Mouse (Mus musculus) heart, embryonic 12.5 days (tissue): ENCODE data around the gene Pgbd5. TPM values are rescaled to one million over a fixed set of nuclear protein-coding genes. Genes with fewer than 3 reads are reported as not detected.

Experiments used
- ATAC-seq: fragments of 200-750 bp; cut with Nextera tagmentation; 2 replicates; pipeline ENCODE4 v1.8.0; 2017; ENCODE audit warnings: moderate TSS enrichment, moderate library complexity; ENCODE audit not compliant: insufficient number of reproducible peaks, low FRiP score
- H3K27ac ChIP-seq: fragments of 300-500 bp; sonication (generic); 2 replicates; pipeline ENCODE4 v1.5.1; 2016; ENCODE audit warnings: mild to moderate bottlenecking, moderate library complexity; ENCODE audit not compliant: poor library complexity, severe bottlenecking
- H3K27me3 ChIP-seq: fragments of 300-500 bp; sonication (generic); replicated peaks from 2 replicates; pipeline ENCODE4 v1.6.1; 2016; ENCODE audit warnings: mild to moderate bottlenecking, moderate library complexity
- H3K36me3 ChIP-seq: fragments of 300-500 bp; sonication (generic); 2 replicates; pipeline ENCODE4 v1.6.1; 2016; ENCODE audit warnings: mild to moderate bottlenecking, moderate library complexity
- H3K4me1 ChIP-seq: fragments of 300-500 bp; sonication (generic); replicated peaks from 2 replicates; pipeline ENCODE4 v1.6.1; 2016; ENCODE audit warnings: mild to moderate bottlenecking
- H3K4me2 ChIP-seq: fragments of 300-500 bp; sonication (generic); 2 replicates; pipeline ENCODE4 v1.6.1; 2016; ENCODE audit warnings: mild to moderate bottlenecking, moderate library complexity
- H3K4me3 ChIP-seq: fragments of 300-500 bp; sonication (generic); 2 replicates; pipeline ENCODE4 v1.5.1; 2016; ENCODE audit warnings: mild to moderate bottlenecking
- H3K9ac ChIP-seq: fragments of 300-500 bp; sonication (generic); 2 replicates; pipeline ENCODE4 v1.6.1; 2016; ENCODE audit warnings: mild to moderate bottlenecking, moderate library complexity
- H3K9me3 ChIP-seq: fragments of 300-500 bp; sonication (generic); replicated peaks from 2 replicates; pipeline ENCODE4 v1.6.1; 2016; ENCODE audit warnings: mild to moderate bottlenecking, moderate library complexity
- WGBS: fragments of 180-500 bp; shearing (Covaris S2); methylation state at CpG from one replicate; pipeline ENCODE4 v1.1.7; 2016; 5-methylcytosine and 5-hydroxymethylcytosine counted together
- polyA plus RNA-seq: library from polyadenylated mRNA; unstranded; fragments of >200 nt; fragmentation: Nextera tagmentation; extraction: Ambion mirVana; gene quantifications from 2 replicates; pipeline ENCODE4 v1.2.1, GENCODE M21; 2016

Gene Pgbd5
- polyA plus RNA-seq, 1 experiment from 2014 or later = 2.5 TPM

DNA sequence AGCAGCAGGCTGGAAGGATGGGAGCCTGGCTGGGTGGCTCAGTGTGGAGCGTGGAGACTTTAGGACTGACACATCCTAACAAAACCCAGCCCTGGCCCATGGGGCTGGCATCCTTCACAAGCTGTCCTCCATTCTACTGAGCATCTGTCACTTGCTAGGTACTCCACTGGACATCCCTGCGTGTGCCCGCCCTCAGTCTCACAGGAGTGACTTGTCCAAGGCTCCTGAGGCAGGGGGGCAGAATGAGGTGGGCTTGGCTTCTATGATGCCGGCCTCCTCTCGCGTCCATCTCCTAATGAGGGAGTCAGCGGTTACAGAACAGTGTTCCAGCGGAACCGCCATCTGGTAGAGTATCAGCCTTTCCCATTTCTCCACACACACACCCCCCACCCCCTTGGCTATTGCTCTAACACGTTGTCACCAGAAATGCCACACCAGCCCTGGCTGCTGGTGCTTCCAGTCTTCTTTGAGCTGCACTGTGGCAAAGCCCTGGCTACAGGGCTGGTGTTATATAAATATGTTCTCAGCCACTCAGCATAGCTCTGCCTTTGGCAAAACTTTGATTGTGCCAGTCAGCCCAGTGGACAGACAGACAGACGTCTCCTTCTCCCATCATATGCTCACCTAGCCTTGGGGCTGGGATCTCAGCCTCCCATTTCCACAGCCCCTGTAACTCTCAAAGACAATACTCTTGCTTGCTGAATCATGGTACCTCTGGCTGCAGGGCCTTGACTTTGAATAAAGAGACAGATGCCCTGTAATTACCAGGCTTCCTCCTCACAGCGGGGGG is 34.8 kb downstream of the Pgbd5 start:
- Histone ChIP-seq H3K9ac (no peak overlapping the region), H3K4me1 (peaks cover 19% of the 10 kb centered on the region), H3K4me3 (no peak overlapping the region), H3K27me3 (no peaks in the 10 kb centered on the region), H3K9me3 (no peaks in the 10 kb centered on the region), H3K4me2 (no peak overlapping the region), H3K27ac (no peak overlapping the region), H3K36me3 (no peaks in the 10 kb centered on the region)
- WGBS = 69% methylated on average over 11 of the region's 12 CpGs
- no peak for ATAC-seq

DNA sequence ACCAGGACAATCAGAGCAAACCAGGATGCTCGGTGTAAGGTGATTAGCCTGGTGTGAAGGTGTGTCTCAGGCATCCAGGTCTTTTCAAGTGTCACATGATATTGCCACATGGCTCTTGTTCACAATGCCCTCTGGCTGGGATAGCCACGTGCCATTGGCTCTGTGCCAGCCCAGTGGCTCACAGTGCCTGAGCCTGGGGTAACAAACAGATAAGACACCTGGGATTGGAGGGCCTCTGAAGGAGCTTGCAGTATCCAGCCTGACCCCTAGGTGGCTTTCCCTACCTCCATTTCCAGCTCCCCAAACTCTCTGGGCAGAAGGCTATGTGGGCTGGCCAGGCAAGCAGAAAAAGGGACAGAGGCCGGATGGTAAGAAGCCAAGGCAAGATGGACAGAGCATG is 35.6 kb downstream of the Pgbd5 start:
- Histone ChIP-seq H3K4me3 (no peak overlapping the region), H3K27ac (no peak overlapping the region), H3K27me3 (no peaks in the 10 kb centered on the region), H3K4me1 (peaks cover 27% of the 10 kb centered on the region), H3K36me3 (no peaks in the 10 kb centered on the region), H3K4me2 (no peak overlapping the region), H3K9ac (no peak overlapping the region), H3K9me3 (no peaks in the 10 kb centered on the region)
- no peak for ATAC-seq
- 37% methylated on average over 3 of the region's 3 CpGs for WGBS

DNA sequence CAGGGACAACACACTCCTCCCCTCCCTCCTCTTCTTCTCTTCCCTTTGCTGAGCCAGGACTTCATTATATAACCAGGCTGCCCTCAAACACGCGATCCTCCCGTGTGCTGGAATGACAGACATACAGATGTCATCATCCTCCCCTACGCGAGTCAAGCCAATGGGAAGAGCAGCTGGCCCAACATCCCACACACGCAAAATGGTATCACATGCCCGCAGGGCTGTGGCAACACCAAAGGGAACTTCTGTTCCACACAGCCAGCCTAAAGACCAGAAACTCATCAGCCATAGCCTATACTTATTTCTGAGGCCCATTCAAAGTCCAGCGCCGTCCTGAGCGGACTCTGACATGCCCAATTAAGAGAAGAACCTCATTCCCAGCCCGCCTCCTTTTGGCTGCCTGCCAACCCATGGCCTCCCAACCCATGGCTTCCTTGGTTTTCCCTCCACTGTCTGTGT is 40.0 kb downstream of the Pgbd5 start:
- no peak overlapping the region for H3K27ac ChIP-seq
- 73% methylated on average over 11 of the region's 11 CpGs for WGBS
- no peaks in the 10 kb centered on the region for H3K36me3 ChIP-seq
- no peak overlapping the region for H3K4me3 ChIP-seq
- H3K4me1 ChIP-seq = peaks cover 18% of the 10 kb centered on the region
- no peak for ATAC-seq
- H3K4me2 ChIP-seq = no peak overlapping the region
- H3K27me3 ChIP-seq = no peaks in the 10 kb centered on the region; the same call in 1 of the 2 replicates
- no peaks in the 10 kb centered on the region for H3K9me3 ChIP-seq
- no peak overlapping the region for H3K9ac ChIP-seq

DNA sequence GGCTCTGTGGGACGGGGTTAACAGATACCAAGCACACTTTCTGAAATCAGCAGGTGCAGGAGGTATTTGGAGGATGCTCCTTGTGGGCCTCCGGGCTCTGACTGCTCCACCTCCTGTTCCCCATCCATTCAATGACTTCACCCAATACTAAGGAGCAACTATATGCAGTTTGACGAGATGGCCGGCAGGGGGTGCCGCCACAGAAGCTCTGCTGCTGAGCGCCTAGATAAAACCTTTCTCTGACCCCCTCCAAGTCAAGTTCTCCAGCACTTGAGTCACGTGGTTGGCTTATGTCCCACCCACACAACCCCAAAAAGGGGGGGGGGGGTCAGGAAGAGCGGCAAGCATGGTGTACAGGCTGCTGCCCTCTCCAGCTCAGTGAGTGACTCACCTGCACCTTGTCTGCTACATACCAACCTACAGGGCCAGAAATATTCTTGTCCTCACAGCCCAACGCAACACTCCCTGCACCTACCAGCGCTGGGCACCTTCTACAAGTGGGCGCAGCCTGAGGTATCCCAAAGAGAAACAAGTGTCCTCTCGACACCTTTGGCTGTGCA is 40.5 kb downstream of the Pgbd5 start:
- 28% methylated on average over 12 of the region's 12 CpGs for WGBS
- Histone ChIP-seq H3K4me3 (no peak overlapping the region), H3K4me2 (no peak overlapping the region), H3K27ac (no peak overlapping the region), H3K9me3 (peaks cover 4% of the 10 kb centered on the region; the same call in 1 of the 2 replicates), H3K27me3 (no peaks in the 10 kb centered on the region; the same call in 1 of the 2 replicates), H3K36me3 (no peaks in the 10 kb centered on the region), H3K9ac (no peak overlapping the region), H3K4me1 (peaks cover 13% of the 10 kb centered on the region)
- ATAC-seq = no peak

DNA sequence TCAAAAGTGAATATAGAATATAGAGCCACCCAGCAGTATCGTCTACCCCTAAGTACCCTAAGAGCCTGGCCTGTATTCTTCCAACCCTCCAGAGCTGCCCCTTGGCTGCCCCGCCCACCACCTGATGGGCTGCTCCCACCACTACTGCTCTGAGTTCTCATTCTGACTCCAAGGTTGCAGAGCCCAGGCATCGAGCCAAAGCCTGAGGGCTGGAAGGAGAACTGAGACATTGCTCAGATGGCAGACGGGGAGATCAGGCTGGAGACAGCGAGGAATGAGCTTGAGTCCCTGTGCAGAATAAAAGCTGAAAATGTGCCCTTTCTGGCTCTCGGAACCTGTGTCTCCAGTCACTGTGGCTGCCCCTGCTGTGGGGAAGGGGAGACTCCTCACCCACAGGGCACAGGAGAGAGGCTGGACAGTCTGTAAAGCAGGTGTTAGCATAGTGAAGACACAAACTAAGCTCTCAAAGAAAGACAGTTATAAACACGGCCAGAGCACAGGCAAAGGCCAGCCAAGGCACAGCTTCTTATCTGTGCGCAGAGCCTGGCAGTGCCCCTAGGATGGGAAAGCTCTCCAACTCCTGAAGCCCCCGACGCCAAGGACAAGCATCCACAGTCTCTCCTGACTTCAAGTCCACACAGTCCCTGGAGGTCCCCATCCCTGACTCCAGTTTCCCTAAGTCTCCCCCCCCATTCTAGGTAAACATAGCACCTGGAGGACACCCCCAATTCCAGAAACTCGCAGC is 42.0 kb downstream of the Pgbd5 start:
- H3K36me3 ChIP-seq = no peaks in the 10 kb centered on the region
- H3K27me3 ChIP-seq = no peaks in the 10 kb centered on the region; the same call in 1 of the 2 replicates
- WGBS = 72% methylated on average over 11 of the region's 11 CpGs
- no peak for ATAC-seq
- H3K9ac ChIP-seq = no peak overlapping the region
- no peak overlapping the region for H3K27ac ChIP-seq
- H3K4me1 ChIP-seq = peaks cover 10% of the 10 kb centered on the region; the same call in 1 of the 2 replicates
- H3K4me3 ChIP-seq = no peak overlapping the region
- H3K4me2 ChIP-seq = no peak overlapping the region
- peaks cover 5% of the 10 kb centered on the region; the same call in 1 of the 2 replicates for H3K9me3 ChIP-seq

DNA sequence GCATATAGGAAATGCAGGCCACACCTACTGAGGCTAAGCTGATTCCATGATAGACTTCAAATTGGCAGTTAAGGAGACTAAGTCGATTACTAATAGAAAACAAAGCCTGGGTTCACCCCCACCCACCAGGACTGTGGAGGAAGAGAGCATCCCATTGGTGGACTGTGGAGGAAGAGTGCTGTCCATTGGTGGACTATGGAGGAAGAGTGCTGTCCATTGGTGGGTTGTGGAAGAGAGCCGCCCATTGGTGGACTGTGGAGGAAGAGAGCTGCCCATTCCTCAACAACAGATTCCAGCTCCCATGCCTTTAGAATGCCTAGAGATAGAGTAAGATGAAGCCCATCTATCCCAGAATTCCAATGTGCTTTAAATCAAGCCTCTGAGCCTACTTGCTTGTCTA is 42.9 kb downstream of the Pgbd5 start:
- no peak for ATAC-seq
- Histone ChIP-seq H3K27me3 (no peaks in the 10 kb centered on the region; the same call in 1 of the 2 replicates), H3K36me3 (no peaks in the 10 kb centered on the region), H3K4me1 (peaks cover 10% of the 10 kb centered on the region; the same call in 1 of the 2 replicates), H3K9ac (no peak overlapping the region), H3K4me3 (no peak overlapping the region), H3K9me3 (peaks cover 5% of the 10 kb centered on the region; the same call in 1 of the 2 replicates), H3K4me2 (no peak overlapping the region), H3K27ac (no peak overlapping the region)
- WGBS = 75% methylated on average over 2 of the region's 2 CpGs

DNA sequence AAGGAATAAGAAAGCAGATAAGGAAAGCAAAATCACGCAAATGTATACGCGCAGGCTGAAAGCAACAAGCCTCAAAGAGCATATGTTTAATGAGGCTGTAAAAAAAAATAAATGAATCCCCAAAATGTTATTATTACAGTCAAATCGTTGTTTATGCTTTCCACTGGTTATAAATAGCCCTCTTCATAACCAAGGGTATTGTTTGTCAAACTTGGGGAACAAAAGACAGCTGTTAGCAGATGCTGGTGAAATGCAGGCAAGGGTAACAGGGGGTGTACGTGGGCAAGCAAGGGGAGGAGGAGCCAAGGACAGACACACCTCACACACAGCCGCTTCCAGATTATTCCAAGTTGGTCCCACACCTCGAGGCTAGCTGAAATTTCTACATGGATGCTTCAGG is 44.1 kb downstream of the Pgbd5 start:
- Histone ChIP-seq H3K36me3 (no peaks in the 10 kb centered on the region), H3K4me2 (no peak overlapping the region), H3K27ac (no peak overlapping the region), H3K4me1 (peaks cover 10% of the 10 kb centered on the region; the same call in 1 of the 2 replicates), H3K9ac (no peak overlapping the region), H3K27me3 (no peaks in the 10 kb centered on the region; the same call in 1 of the 2 replicates), H3K9me3 (peaks cover 5% of the 10 kb centered on the region; the same call in 1 of the 2 replicates), H3K4me3 (no peak overlapping the region)
- WGBS = 74% methylated on average over 7 of the region's 7 CpGs
- no peak for ATAC-seq

DNA sequence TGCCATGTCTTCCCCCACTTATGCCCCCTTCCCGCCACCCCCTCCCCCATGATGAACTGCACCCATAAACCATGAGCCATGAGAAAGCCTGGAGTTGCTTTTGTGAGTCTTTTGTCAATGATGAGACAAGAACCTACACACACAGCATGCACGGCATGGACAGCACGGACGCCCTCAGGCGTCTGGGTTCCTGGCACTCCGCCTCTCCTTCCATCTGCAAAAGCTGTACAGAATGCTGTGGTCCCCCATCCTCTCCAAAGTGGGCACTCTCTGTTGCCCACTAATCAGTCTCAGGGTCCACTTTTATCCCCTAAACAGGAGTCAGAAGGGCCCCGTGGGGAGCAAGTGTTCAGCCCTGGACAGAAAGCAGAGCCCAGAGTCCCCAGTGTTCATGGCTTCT is 44.5 kb downstream of the Pgbd5 start:
- ATAC-seq = no peak
- Histone ChIP-seq H3K4me1 (peaks cover 10% of the 10 kb centered on the region; the same call in 1 of the 2 replicates), H3K27ac (no peak overlapping the region), H3K9ac (no peak overlapping the region), H3K9me3 (peaks cover 5% of the 10 kb centered on the region; the same call in 1 of the 2 replicates), H3K36me3 (no peaks in the 10 kb centered on the region), H3K4me2 (no peak overlapping the region), H3K4me3 (no peak overlapping the region), H3K27me3 (no peaks in the 10 kb centered on the region; the same call in 1 of the 2 replicates)
- 83% methylated on average over 7 of the region's 7 CpGs for WGBS

DNA sequence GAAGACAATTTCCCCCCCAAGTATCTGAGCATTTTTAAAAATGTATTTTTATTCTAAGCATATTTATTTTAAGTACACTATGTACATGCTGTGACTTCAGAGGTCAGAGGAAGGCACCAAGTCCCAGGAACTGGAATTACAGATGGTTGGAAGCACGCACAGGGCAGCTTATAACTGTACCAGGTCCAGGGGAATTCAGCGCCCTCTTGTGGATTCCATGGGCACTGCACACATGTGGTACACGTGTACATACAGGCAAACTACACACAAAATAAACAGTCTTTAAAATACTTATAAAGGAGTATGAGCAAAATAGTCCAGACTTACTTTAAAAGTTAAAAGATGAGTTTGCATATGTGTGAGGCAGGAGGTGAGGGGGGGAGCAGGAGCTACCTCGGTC is 45.5 kb downstream of the Pgbd5 start:
- no peak for ATAC-seq
- Histone ChIP-seq H3K9me3 (peaks cover 5% of the 10 kb centered on the region; the same call in 1 of the 2 replicates), H3K36me3 (no peaks in the 10 kb centered on the region), H3K9ac (no peak overlapping the region), H3K4me2 (no peak overlapping the region), H3K4me3 (no peak overlapping the region), H3K4me1 (peaks cover under 1% of the 10 kb centered on the region; the same call in 1 of the 2 replicates), H3K27ac (no peak overlapping the region), H3K27me3 (no peaks in the 10 kb centered on the region; the same call in 1 of the 2 replicates)
- WGBS = 78% methylated on average over 4 of the region's 4 CpGs

DNA sequence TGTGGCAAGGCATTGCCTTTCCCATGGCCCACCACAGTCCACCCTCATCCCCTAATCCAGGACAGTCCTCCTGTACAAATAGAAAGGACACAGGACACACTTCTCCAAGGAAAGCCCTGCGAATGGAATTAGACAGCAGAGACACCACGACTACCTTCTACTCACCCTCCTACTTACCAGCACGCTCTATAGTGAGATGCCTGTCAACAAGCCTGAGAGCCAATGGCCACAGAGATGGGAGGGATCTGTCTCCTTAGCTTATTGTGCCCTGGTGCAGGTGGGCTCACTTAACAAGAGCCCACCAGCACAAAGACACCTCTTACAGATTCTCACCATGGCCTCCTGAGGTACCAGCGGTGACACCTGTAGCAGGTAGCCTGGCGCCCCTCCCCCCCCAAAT is 46.4 kb downstream of the Pgbd5 start:
- no peak overlapping the region for H3K27ac ChIP-seq
- no peak for ATAC-seq
- H3K9me3 ChIP-seq = peaks cover 5% of the 10 kb centered on the region; the same call in 1 of the 2 replicates
- no peaks in the 10 kb centered on the region for H3K4me1 ChIP-seq
- no peak overlapping the region for H3K4me3 ChIP-seq
- WGBS = 74% methylated on average over 5 of the region's 5 CpGs
- H3K27me3 ChIP-seq = no peaks in the 10 kb centered on the region; the same call in 1 of the 2 replicates
- H3K4me2 ChIP-seq = no peak overlapping the region
- H3K36me3 ChIP-seq = no peaks in the 10 kb centered on the region
- H3K9ac ChIP-seq = no peak overlapping the region
